Mouse (Mus musculus): ENCODE results near the gene Hist1h2bq. TPM values are rescaled to one million over a fixed set of nuclear protein-coding genes. Genes with fewer than 3 reads are reported as not detected.

Gene Hist1h2bq
- total RNA-seq, 2 experiments from 2014 or later: 420 to 457 TPM

- DNase-seq: no peak
Measured at GRCm38 (mm10) chr13:21787760-21788593, 22.0 kb downstream of the Hist1h2bq start.

GRCm38 (mm10) chr13:21786899-21787629 is 22.9 kb downstream of the Hist1h2bq start, which contains the start of the genes Hist1h2an and Hist1h2bp:
Gene Hist1h2an (minus strand): TSS chr13:21787218.
Gene Hist1h2bp (plus strand): TSS chr13:21787461.
- DNase-seq: peak; percentile 88

- DNase-seq: peak; percentile 14
Measured at GRCm38 (mm10) chr13:21786189-21786898, 23.7 kb downstream of the Hist1h2bq start.

- DNase-seq: no peak
Measured at GRCm38 (mm10) chr13:21784311-21784710, 25.7 kb downstream of the Hist1h2bq start.

GRCm38 (mm10) chr13:21783734-21784161 is 26.2 kb downstream of the Hist1h2bq start:
- peak; percentile 23 for DNase-seq

- DNase-seq: peak; percentile 55
Measured at GRCm38 (mm10) chr13:21783255-21783617, 26.8 kb downstream of the Hist1h2bq start, which contains the start of gene Hist1h3i. Gene Hist1h3i (minus strand): TSS chr13:21783370.

GRCm38 (mm10) chr13:21782361-21783254 is 27.4 kb downstream of the Hist1h2bq start:
- peak; percentile 11 for DNase-seq

- DNase-seq: no peak
Measured at GRCm38 (mm10) chr13:21781639-21782038, 28.4 kb downstream of the Hist1h2bq start.

- no peak for DNase-seq
Measured at GRCm38 (mm10) chr13:21781021-21781555, 28.9 kb downstream of the Hist1h2bq start.

GRCm38 (mm10) chr13:21779767-21780731 is 29.9 kb downstream of the Hist1h2bq start, which contains the start of gene Hist1h1b:
Gene Hist1h1b (minus strand): TSS chr13:21780625.
- peak; percentile 72 for DNase-seq

- peak; percentile 71 for DNase-seq
Measured at GRCm38 (mm10) chr13:21778814-21779766, 30.9 kb downstream of the Hist1h2bq start.

Small RNAs within 50 kb of the gene (microRNA-seq; reads per million reads assigned to microRNA genes)
- gene Gm19658 (0 reads per million in 2 experiments), gene Gm44346 (0 reads per million in 2 experiments), gene Gm44466 (0 reads per million in 2 experiments)

Other genes with a start within 250 kb of the Hist1h2bq start
- gene Olfr1364, start 228.4 kb downstream of the Hist1h2bq start, total RNA-seq (2021): not detected
- not detected for gene Olfr1362, start 196.2 kb downstream of the Hist1h2bq start, total RNA-seq (2021)
- gene Olfr11, start 167.7 kb downstream of the Hist1h2bq start, total RNA-seq (2021): not detected
- not detected for gene Olfr1361, start 146.8 kb downstream of the Hist1h2bq start, total RNA-seq (2021)
- gene Olfr1360, start 132.8 kb downstream of the Hist1h2bq start, total RNA-seq (2021): not detected
- gene Olfr1359, start 112.1 kb downstream of the Hist1h2bq start, total RNA-seq (2021): not detected
- gene Hist1h2bl, start 94.1 kb downstream of the Hist1h2bq start, total RNA-seq (2021): 100 to 1,000 TPM; 413 to 441 TPM
- 100 to 1,000 TPM; 376 to 467 TPM for gene Hist1h2ai, start 93.8 kb downstream of the Hist1h2bq start, total RNA-seq (2021)
- 100 to 1,000 TPM; 719 to 727 TPM for gene Hist1h3h, start 92.5 kb downstream of the Hist1h2bq start, total RNA-seq (2021)
- gene Hist1h2bm, start 88.2 kb downstream of the Hist1h2bq start, total RNA-seq (2021): 100 to 1,000 TPM; 135 to 139 TPM
- 10 to 100 TPM; 84.6 to 87.5 TPM for gene Hist1h4j, start 75.1 kb downstream of the Hist1h2bq start, total RNA-seq (2021)
- 1,000 to 10,000 TPM in 1 of 2 experiments, 100 to 1,000 TPM in 1; 995 to 1,039 TPM for gene Hist1h4k, start 59.7 kb downstream of the Hist1h2bq start, total RNA-seq (2021)
- gene Hist1h2ak, start 56.4 kb downstream of the Hist1h2bq start, total RNA-seq (2021): 100 to 1,000 TPM; 186 to 191 TPM
- 100 to 1,000 TPM; 295 to 300 TPM for gene Hist1h2bn, start 56.1 kb downstream of the Hist1h2bq start, total RNA-seq (2021)
- gene Hist1h1b, start 29.6 kb downstream of the Hist1h2bq start, total RNA-seq (2021): 100 to 1,000 TPM; 295 to 307 TPM
- 100 to 1,000 TPM; 504 to 518 TPM for gene Hist1h3i, start 26.8 kb downstream of the Hist1h2bq start, total RNA-seq (2021)
- 100 to 1,000 TPM in 1 of 2 experiments, 10 to 100 TPM in 1; 94.5 to 114 TPM for gene Hist1h2an, start 23.0 kb downstream of the Hist1h2bq start, total RNA-seq (2021)
- 100 to 1,000 TPM; 213 to 224 TPM for gene Hist1h2bp, start 22.7 kb downstream of the Hist1h2bq start, total RNA-seq (2021)
- gene Hist1h2ao, start 268 bp upstream of the Hist1h2bq start, total RNA-seq (2021): not detected
- gene Hist1h4m, start 1.5 kb upstream of the Hist1h2bq start, total RNA-seq (2021): 100 to 1,000 TPM; 679 to 704 TPM
- gene Hist1h4n, start 22.0 kb upstream of the Hist1h2bq start, total RNA-seq (2021): 10 to 100 TPM; 54.0 to 56.5 TPM
- 100 to 1,000 TPM; 717 to 739 TPM for gene Hist1h2ap, start 23.3 kb upstream of the Hist1h2bq start, total RNA-seq (2021)
- gene Hist1h2br, start 23.5 kb upstream of the Hist1h2bq start, total RNA-seq (2021): 100 to 1,000 TPM; 420 to 457 TPM
- 1 to 10 TPM; 3.9 TPM for gene Zfp184, start 134.9 kb upstream of the Hist1h2bq start, total RNA-seq (2021)
- gene Pom121l2, start 171.0 kb upstream of the Hist1h2bq start, total RNA-seq (2021): not detected
- not detected for gene Prss16, start 199.5 kb upstream of the Hist1h2bq start, total RNA-seq (2021)
- 100 to 1,000 TPM; 504 to 579 TPM for gene Hist1h2ah, start 225.4 kb upstream of the Hist1h2bq start, total RNA-seq (2021)
- 100 to 1,000 TPM; 416 to 424 TPM for gene Hist1h2bk, start 225.7 kb upstream of the Hist1h2bq start, total RNA-seq (2021)
- 100 to 1,000 TPM; 139 to 147 TPM for gene Hist1h4i, start 231.2 kb upstream of the Hist1h2bq start, total RNA-seq (2021)
- 100 to 1,000 TPM; 359 to 370 TPM for gene Hist1h2ag, start 232.7 kb upstream of the Hist1h2bq start, total RNA-seq (2021)
- 100 to 1,000 TPM; 284 to 295 TPM for gene Hist1h2bj, start 233.0 kb upstream of the Hist1h2bq start, total RNA-seq (2021)

Data from heart, postnatal 4 days (tissue).